Mouse (Mus musculus): ENCODE data around the gene Brd2. TPM values are rescaled to one million over a fixed set of nuclear protein-coding genes. Genes with fewer than 3 reads are reported as not detected.

The Brd2 gene
- polyA plus RNA-seq, 1 experiment from 2014 or later = 97.8 TPM

- Histone ChIP-seq H3K9me3 (ENCODE audit: control insufficient read depth, low read length) (no peaks in the 10 kb centered on the region), H3K4me2 (ENCODE audit: low read depth, low read length) (no peak overlapping the region), H3K4me3 (ENCODE audit: low read length) (no peak overlapping the region), H3K36me3 (ENCODE audit: control insufficient read depth, insufficient read depth, low read length) (no peaks in the 10 kb centered on the region), H3K4me1 (replicated peaks; ENCODE audit: control insufficient read depth, insufficient read depth, low read length) (peaks cover 10% of the 10 kb centered on the region), H3K27ac (ENCODE audit: low read length) (no peak overlapping the region), H3K9ac (ENCODE audit: low read length) (no peak overlapping the region), H3K27me3 (ENCODE audit: control insufficient read depth, insufficient read depth, low read depth, low read length) (peaks cover 28% of the 10 kb centered on the region)
- no peak for ATAC-seq (ENCODE audit: low read depth)
- WGBS = 63% methylated on average over 7 of the region's 7 CpGs
Observed at GRCm38 (mm10) chr17:34137601-34138000, 15.2 kb upstream of the Brd2 start.

- H3K4me1 ChIP-seq (replicated peaks; ENCODE audit: control insufficient read depth, insufficient read depth, low read length) = peaks cover 9% of the 10 kb centered on the region
- 0 out of 2 replicates have a peak overlapping the region, but pooled peaks have one; percentile 12 for H3K9ac ChIP-seq (ENCODE audit: low read length)
- ATAC-seq (ENCODE audit: low read depth) = peak; percentile 98
Observed at GRCm38 (mm10) chr17:34135297-34136224, 13.1 kb upstream of the Brd2 start.

GRCm38 (mm10) chr17:34134451-34134850 lies 12.0 kb upstream of the Brd2 start:
- peaks cover 1% of the 10 kb centered on the region for H3K4me1 ChIP-seq (replicated peaks; ENCODE audit: control insufficient read depth, insufficient read depth, low read length)
- ATAC-seq (ENCODE audit: low read depth) = no peak
- H3K27me3 ChIP-seq (ENCODE audit: control insufficient read depth, insufficient read depth, low read depth, low read length) = peaks cover 15% of the 10 kb centered on the region
- H3K4me2 ChIP-seq (ENCODE audit: low read depth, low read length) = no peak overlapping the region
- WGBS = 76% methylated on average over 3 of the region's 3 CpGs
- no peaks in the 10 kb centered on the region for H3K9me3 ChIP-seq (ENCODE audit: control insufficient read depth, low read length)
- H3K4me3 ChIP-seq (ENCODE audit: low read length) = no peak overlapping the region
- no peaks in the 10 kb centered on the region for H3K36me3 ChIP-seq (ENCODE audit: control insufficient read depth, insufficient read depth, low read length)
- H3K9ac ChIP-seq (ENCODE audit: low read length) = no peak overlapping the region
- H3K27ac ChIP-seq (ENCODE audit: low read length) = no peak overlapping the region

More at GRCm38 (mm10) chr17:34135297-34136224, 13.1 kb upstream of the Brd2 start:
- WGBS = 6% methylated on average over 31 of the region's 31 CpGs
- Histone ChIP-seq H3K36me3 (ENCODE audit: control insufficient read depth, insufficient read depth, low read length) (no peaks in the 10 kb centered on the region), H3K4me3 (ENCODE audit: low read length) (peak overlapping the region; percentile 40), H3K27me3 (ENCODE audit: control insufficient read depth, insufficient read depth, low read depth, low read length) (peaks cover 23% of the 10 kb centered on the region), H3K4me2 (ENCODE audit: low read depth, low read length) (peak overlapping the region; percentile 64), H3K9me3 (ENCODE audit: control insufficient read depth, low read length) (no peaks in the 10 kb centered on the region), H3K27ac (ENCODE audit: low read length) (no peak overlapping the region)

GRCm38 (mm10) chr17:34133289-34133688 lies 10.9 kb upstream of the Brd2 start:
- H3K4me3 ChIP-seq (ENCODE audit: low read length) = no peak overlapping the region
- WGBS = 69% methylated on average over 11 of the region's 11 CpGs
- H3K36me3 ChIP-seq (ENCODE audit: control insufficient read depth, insufficient read depth, low read length) = no peaks in the 10 kb centered on the region
- peaks cover 6% of the 10 kb centered on the region for H3K27me3 ChIP-seq (ENCODE audit: control insufficient read depth, insufficient read depth, low read depth, low read length)
- no peak overlapping the region for H3K9ac ChIP-seq (ENCODE audit: low read length)
- no peaks in the 10 kb centered on the region for H3K9me3 ChIP-seq (ENCODE audit: control insufficient read depth, low read length)
- no peak for ATAC-seq (ENCODE audit: low read depth)
- no peak overlapping the region for H3K27ac ChIP-seq (ENCODE audit: low read length)
- H3K4me2 ChIP-seq (ENCODE audit: low read depth, low read length) = no peak overlapping the region
- peaks cover 10% of the 10 kb centered on the region for H3K4me1 ChIP-seq (replicated peaks; ENCODE audit: control insufficient read depth, insufficient read depth, low read length)

GRCm38 (mm10) chr17:34131911-34132310 lies 9.5 kb upstream of the Brd2 start:
- 80% methylated on average over 7 of the region's 7 CpGs for WGBS
- no peak for ATAC-seq (ENCODE audit: low read depth)

GRCm38 (mm10) chr17:34130073-34130947 lies 7.9 kb upstream of the Brd2 start:
- H3K4me3 ChIP-seq (ENCODE audit: low read length) = no peak overlapping the region
- no peaks in the 10 kb centered on the region for H3K9me3 ChIP-seq (ENCODE audit: control insufficient read depth, low read length)
- H3K36me3 ChIP-seq (ENCODE audit: control insufficient read depth, insufficient read depth, low read length) = no peaks in the 10 kb centered on the region; the same call in 1 of the 2 replicates
- H3K27me3 ChIP-seq (ENCODE audit: control insufficient read depth, insufficient read depth, low read depth, low read length) = no peaks in the 10 kb centered on the region
- H3K27ac ChIP-seq (ENCODE audit: low read length) = no peak overlapping the region
- no peak for ATAC-seq (ENCODE audit: low read depth)
- H3K4me2 ChIP-seq (ENCODE audit: low read depth, low read length) = no peak overlapping the region
- peaks cover 20% of the 10 kb centered on the region for H3K4me1 ChIP-seq (replicated peaks; ENCODE audit: control insufficient read depth, insufficient read depth, low read length)
- WGBS = 58% methylated on average over 19 of the region's 19 CpGs
- no peak overlapping the region for H3K9ac ChIP-seq (ENCODE audit: low read length)

More at GRCm38 (mm10) chr17:34131911-34132310, 9.5 kb upstream of the Brd2 start:
- no peaks in the 10 kb centered on the region for H3K36me3 ChIP-seq (ENCODE audit: control insufficient read depth, insufficient read depth, low read length)
- H3K4me2 ChIP-seq (ENCODE audit: low read depth, low read length) = no peak overlapping the region
- no peak overlapping the region for H3K9ac ChIP-seq (ENCODE audit: low read length)
- H3K4me3 ChIP-seq (ENCODE audit: low read length) = no peak overlapping the region
- no peaks in the 10 kb centered on the region for H3K27me3 ChIP-seq (ENCODE audit: control insufficient read depth, insufficient read depth, low read depth, low read length)
- H3K4me1 ChIP-seq (replicated peaks; ENCODE audit: control insufficient read depth, insufficient read depth, low read length) = peaks cover 17% of the 10 kb centered on the region
- H3K9me3 ChIP-seq (ENCODE audit: control insufficient read depth, low read length) = no peaks in the 10 kb centered on the region
- H3K27ac ChIP-seq (ENCODE audit: low read length) = no peak overlapping the region

- Histone ChIP-seq H3K4me1 (replicated peaks; ENCODE audit: control insufficient read depth, insufficient read depth, low read length) (peaks cover 20% of the 10 kb centered on the region), H3K27me3 (ENCODE audit: control insufficient read depth, insufficient read depth, low read depth, low read length) (no peaks in the 10 kb centered on the region), H3K36me3 (ENCODE audit: control insufficient read depth, insufficient read depth, low read length) (no peaks in the 10 kb centered on the region; the same call in 1 of the 2 replicates), H3K27ac (ENCODE audit: low read length) (no peak overlapping the region), H3K9me3 (ENCODE audit: control insufficient read depth, low read length) (no peaks in the 10 kb centered on the region), H3K4me2 (ENCODE audit: low read depth, low read length) (peak overlapping the region; percentile 25; the same call in 1 of the 2 replicates), H3K4me3 (ENCODE audit: low read length) (no peak overlapping the region), H3K9ac (ENCODE audit: low read length) (peak overlapping the region; percentile 21; the same call in 1 of the 2 replicates)
- peak; percentile 39; the same call in 1 of the 2 replicates for ATAC-seq (ENCODE audit: low read depth)
- 14% methylated on average over 18 of the region's 18 CpGs for WGBS
Observed at GRCm38 (mm10) chr17:34128944-34129791, 6.7 kb upstream of the Brd2 start.

GRCm38 (mm10) chr17:34128264-34128937 lies 6.0 kb upstream of the Brd2 start:
- H3K9me3 ChIP-seq (ENCODE audit: control insufficient read depth, low read length) = no peaks in the 10 kb centered on the region
- H3K9ac ChIP-seq (ENCODE audit: low read length) = peak overlapping the region; percentile 21; the same call in 1 of the 2 replicates
- peaks cover 24% of the 10 kb centered on the region for H3K4me1 ChIP-seq (replicated peaks; ENCODE audit: control insufficient read depth, insufficient read depth, low read length)
- no peak overlapping the region for H3K27ac ChIP-seq (ENCODE audit: low read length)
- WGBS = 27% methylated on average over 13 of the region's 13 CpGs
- H3K4me3 ChIP-seq (ENCODE audit: low read length) = no peak overlapping the region
- no peaks in the 10 kb centered on the region for H3K27me3 ChIP-seq (ENCODE audit: control insufficient read depth, insufficient read depth, low read depth, low read length)
- no peaks in the 10 kb centered on the region; the same call in 1 of the 2 replicates for H3K36me3 ChIP-seq (ENCODE audit: control insufficient read depth, insufficient read depth, low read length)
- peak overlapping the region; percentile 25; the same call in 1 of the 2 replicates for H3K4me2 ChIP-seq (ENCODE audit: low read depth, low read length)
- ATAC-seq (ENCODE audit: low read depth) = no peak
